Mouse (Mus musculus) c-Kit-positive CD71-positive TER-119-negative erythroid progenitor cells, embryonic 14.5 days (primary cell): ENCODE data around the gene Spata16.

Source experiments
- DNase-seq: peaks from one replicate; pipeline ENCODE4 v3.0.0-alpha.2; 2013; ENCODE audit warnings: low read depth

Gene Spata16

DNA sequence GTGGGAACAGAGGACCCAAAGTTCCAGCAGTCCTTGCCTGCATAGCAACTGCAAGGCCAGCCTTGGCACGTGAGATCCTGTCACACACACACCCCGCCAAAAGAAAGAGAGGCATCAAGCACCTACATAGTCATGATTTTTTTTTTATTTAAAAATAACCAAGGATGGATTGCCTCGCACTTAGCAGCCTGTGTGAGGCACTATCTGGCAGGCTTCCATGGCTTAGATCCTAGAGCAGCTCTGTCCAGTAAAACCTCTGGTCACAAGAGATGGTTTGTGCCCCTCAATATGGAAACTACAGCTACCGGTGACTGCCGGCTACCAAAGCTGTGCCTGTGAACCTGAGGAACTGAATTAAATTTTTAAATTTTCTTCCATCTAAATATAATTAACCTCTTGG lies 195.5 kb downstream of the Spata16 start:
- no peak for DNase-seq

DNA sequence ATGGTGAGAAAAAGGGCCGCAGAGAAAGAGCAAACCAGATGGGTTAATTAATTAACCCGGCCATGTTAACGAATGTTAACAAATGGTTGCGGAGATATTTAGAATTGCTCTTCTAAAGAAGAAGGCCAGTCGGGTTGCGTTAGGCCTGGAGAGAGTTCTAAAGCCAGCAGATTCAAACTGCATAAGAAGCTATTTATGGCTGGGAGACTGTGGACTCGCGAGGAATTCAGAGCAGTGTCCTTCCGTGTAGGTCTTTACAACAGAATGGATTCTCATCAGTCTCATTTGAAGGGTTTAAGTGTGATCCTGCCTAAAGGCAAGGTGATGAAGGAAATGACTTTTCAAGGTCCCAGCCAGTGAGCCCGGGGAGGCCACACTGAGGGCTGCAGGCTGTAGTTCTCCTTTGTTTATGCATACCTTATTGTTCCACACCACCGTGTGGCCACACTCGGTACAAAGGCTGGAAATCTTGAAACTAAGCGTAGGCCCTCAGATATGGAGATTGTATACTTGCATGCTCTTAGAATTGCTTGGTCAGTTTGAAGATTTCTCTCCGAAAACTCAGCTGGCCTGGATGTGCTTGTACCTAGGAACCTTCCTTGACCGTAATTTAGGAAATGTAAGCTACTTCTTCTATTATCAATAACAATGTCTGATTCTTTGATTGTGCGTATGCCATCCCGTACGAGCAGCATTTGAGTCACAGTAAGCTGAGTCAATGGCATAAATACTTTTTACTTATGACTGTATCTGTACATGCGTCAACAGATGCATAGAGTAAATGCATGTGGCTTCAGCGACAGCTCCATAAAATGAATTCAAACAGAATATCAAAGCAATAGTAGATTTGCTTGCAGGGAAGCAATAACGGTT lies 197.0 kb downstream of the Spata16 start:
- no peak for DNase-seq

DNA sequence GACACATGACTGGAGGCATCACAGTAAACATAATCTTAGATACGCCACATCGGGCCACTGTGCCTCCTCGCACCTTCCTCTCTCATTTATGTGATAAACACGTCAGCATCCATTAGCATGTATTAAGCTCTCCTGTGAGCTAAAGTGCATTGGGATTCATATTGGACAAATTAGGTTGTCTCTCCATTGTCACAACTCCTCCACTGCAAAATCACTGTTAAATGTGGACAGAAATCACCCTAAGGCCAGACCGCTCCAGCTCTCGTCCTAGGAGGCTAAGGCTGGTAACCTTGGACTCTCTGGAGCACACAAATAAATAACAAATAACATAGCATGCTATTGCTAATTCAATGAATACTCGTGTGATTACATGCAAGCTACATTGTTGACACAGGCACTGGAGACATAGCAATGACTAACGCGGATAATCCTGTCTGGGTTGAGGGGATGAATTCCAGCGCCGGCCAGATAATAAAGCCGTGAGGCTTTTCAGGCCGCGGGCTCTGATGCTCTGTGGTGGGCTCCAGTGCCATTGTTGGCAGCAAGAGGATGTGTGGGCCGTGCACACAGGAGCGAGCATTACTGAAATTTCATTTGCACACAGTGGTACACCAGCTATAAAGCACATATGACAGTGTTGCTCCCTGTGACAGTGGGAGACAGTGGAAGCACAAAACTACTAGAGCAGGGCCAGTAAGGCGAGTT lies 197.8 kb downstream of the Spata16 start:
- DNase-seq: no peak

DNA sequence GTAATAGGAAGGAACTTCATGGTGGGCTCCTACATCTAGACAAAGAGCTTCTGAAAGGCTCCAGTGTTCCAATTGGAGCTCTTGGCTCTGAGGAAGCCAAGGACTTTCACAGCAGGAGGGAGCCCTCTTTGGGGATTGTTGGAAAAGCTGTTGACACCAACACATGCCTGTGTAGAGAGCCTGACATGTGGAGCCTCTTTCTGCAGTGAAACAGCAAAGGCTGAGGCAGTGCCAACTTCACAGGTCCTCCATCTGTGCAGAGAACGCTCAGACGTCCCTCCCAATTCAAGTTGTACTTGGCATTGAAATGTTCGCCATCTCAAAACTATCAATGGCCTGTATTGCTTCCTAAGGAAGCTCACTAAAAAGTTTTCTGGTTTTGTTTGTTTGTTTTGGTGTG lies 207.6 kb downstream of the Spata16 start:
- DNase-seq: no peak

DNA sequence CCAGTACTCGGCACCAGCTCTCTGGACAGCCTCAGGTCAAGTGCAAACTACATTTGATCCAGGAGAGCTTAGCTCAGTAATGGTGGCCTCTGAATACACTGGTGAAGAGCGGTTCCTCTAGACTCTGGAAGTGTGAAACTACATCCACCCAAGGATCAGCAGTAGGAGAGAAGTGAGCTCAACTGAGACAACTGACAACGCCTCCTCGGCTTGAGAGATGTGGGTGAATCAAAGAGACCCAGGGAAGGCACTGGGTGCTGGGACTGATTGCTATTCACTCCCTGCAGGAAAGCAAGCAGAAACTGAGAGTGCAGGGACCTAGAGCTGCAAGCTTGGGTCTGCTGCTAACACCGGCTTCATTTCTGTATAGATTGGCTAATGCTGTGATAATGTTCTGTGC lies 210.5 kb downstream of the Spata16 start:
- DNase-seq: no peak

DNA sequence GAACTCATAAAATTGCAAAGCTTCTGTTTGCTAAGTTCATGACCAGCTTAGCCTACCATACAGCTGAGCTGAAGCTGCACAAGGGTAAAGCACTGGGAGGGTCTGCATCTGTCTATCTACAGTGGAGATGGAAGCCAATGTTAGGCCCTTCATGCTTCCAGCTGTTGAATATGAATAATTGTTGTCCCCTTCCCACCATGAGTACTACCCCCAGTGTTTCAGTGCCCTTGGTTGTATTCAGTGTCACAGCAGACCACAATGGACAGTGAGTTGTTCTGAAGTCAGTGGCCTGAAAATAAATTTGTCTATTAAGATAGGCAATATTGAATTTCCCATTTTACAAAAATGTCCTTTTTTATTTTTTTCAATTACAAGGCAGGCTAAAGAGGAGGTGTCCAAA lies 212.8 kb downstream of the Spata16 start:
- no peak for DNase-seq

DNA sequence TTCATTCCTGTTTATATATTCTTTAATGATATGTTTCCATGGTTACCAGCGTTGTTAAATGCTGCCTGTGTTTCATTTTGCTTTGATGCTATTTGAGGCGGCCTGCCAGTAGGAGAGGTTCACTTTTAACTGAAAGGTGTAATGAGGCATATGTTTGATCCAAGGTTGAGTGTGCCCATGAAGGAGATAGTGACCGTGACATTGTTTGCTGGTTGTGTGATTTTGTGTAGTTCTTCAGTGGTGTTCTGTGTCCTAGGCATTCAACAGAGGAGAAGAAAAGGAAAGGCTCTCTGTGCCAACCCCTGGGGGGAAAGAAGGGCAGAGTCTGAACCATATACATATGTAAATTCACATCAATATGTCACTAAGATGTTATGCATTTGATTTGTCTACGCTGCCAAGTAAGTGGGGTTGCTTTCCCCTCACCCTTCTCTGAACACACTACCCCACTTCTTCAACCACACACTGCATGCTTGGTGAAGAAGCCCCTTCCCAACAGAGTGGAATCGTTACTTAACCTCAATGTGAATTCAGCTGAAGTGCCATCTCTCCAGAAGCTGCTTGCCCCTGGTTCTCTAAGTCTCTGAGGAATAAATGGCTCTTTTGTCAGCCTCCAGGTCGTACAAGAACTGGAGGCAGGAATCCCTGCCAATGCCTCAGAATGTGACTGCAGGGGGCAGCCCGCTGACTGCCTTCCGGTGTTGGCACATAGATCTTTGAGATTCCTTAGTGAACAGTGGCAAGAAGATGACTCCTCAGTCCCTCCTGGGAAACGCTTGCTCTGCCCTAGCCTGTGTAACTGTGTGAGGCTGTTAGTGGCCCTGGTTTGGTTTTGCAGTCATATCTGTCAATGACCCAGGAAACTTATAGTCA lies 213.5 kb downstream of the Spata16 start:
- no peak for DNase-seq

DNA sequence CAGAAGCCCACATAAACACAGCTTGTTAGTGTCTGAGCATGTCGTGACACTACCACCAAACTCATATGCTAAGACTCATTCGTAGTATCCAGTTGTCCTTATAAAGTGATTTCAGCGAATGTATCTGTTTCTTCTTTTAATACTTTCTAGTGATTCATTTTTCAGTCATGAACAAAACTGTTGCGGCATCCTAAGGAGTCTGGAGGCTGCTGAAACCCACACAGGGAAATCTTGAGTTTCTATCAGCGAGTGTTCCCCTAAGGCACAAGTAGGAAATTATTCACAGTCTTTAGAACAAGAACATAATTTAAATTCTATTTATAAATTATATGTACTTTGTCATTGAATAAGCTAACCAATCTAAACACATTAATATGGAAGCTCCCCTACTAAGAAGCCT lies 216.1 kb downstream of the Spata16 start:
- no peak for DNase-seq

DNA sequence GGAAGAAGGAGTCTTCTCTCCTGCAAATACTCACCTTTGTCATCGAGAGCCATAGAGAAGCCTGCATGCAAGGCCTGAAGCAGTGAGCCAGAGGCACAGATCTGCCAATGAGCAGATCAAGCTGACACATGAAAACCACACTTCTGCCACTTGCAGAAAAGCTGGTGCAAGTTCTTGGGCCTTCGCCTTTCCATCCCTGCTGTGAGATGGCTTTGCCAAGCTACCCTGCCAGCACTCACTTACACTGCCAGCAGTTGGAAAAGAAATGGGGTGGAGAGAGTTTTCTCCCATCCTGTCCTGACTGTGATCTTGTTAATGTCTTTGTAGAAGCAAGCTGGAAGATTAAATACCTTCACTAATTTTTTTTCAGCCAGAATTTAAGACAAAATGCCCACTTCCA lies 237.3 kb downstream of the Spata16 start:
- no peak for DNase-seq

DNA sequence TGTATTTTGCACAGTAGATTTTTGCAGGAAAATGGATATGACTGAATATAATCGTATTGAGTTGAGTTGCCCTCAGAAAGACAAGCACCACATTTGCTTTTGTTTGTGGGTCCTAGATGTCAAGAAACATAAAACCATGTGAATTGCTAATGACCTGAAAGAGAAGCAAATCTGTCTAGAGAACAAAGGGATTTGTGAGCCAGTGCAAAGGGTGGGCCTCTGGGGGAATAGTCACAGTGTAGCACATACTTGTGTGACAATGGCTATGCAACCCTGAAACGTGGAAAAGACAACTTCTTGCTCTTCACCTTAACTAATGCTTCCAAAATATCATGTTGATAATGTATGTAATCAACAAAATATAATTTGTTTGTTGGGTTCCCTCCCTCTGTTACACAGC lies 239.9 kb downstream of the Spata16 start:
- no peak for DNase-seq

DNA sequence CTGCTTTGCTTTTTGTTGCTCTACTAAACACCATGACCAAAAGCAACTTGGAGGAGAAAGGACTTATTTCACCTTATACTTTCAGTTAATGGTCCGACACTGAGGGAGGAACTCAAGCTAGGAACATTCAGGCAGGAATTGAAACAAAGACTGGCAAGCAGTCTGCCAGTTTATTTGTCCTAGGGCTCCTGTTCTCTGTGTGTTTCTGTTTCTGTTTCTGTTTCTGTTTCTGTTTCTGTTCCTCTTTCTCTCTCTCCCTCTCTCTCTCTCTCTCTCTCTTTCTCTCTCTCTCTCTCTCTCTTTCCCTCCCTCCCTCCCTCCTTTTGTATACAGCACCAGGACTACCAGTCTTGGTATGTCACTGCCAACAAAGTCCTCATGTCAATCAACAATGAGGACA lies 279.2 kb downstream of the Spata16 start:
- DNase-seq: no peak

DNA sequence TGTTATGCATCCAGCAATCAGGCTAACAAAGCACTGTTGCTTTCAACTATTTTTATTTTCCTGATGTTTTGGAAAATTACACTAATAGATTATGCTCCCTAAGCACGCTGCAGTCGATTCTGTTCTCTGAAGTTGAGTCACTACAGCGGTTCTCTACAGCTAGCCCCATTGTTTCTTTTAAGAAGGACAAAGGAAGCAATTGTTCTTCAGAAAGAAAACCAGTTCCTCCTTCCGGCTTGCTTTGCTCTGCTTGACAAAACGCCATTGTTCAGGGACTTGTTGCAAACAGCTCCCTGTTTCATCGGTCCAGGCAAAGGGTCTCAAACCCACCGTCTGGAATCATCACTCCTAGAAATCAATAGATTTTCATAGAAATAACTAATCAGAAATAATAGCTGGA lies 283.6 kb downstream of the Spata16 start:
- no peak for DNase-seq

DNA sequence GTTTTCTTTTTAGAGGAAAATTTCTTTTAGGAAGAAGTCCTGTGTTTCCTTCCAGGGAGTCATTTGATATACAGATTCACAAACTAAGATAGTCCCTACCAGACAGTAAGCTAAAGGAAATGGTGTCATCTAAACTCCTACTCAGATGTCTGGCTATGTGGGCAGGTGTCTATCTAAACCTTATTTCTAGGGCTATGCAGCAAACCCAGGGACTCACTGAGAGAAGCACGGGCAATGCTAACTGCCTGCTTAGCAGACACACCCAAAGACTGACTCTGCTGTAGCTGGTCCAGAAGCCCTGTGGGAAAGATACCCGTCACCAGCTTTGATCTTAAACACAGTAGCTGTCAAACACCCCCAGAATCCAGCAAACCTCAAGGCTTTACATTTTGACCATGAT lies 284.2 kb downstream of the Spata16 start:
- DNase-seq: no peak

DNA sequence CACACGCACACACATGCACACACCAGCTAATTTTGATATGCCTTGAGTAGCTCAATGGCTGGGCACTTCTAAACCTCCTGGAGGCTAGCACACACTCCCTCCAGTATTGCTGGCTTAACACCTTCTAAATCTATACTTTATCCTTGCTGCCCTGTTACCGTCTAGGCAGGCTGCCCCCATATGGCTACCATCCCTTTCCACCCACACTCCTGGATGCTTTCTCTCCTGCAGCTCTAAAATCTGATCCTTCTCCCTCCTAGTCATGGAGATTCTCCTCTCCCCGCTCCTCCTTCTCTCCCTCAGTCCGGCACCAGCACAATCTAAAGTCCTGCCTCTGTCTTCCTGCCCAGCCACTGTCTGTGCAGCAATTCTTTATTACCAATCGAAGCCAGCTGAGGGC lies 286.0 kb downstream of the Spata16 start:
- no peak for DNase-seq

DNA sequence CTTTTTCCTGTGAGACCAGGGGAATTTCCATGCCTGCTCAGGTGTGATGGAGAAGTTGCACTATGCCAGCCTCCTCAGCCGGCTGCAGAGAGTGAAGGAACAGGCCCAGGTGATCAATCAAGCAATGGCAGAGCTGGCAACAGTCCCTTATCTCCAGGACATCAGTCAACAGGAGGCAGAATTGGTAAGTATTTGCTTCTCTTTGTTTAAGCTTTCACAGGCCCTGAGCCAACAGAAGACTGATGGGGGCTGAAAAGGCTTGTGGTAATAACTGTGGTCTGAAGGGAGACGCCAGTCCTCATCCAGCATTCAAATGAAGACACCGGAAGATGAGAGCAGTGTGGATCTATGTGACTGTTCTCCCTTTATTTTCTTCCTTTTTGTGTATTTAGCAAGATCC lies 286.8 kb downstream of the Spata16 start:
- no peak for DNase-seq

DNA sequence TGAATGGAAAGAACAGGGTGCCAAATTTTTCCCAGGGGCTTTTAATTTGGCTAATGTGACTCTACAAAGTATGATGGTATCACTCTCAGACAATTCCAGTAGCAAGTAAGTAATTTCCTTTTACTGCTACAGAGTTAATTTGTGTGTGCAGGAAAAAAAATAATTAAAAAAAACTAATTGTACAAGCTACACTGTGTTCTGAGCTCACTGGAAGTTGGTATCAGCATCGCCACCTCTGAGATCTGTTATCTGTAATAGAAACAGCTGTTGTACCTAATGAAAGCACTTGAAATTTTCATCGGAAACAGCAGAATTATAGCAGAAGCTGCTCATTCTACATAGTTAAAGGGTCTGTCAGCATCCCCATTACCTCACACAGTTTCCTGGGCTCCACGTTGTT lies 295.7 kb downstream of the Spata16 start:
- DNase-seq: no peak

DNA sequence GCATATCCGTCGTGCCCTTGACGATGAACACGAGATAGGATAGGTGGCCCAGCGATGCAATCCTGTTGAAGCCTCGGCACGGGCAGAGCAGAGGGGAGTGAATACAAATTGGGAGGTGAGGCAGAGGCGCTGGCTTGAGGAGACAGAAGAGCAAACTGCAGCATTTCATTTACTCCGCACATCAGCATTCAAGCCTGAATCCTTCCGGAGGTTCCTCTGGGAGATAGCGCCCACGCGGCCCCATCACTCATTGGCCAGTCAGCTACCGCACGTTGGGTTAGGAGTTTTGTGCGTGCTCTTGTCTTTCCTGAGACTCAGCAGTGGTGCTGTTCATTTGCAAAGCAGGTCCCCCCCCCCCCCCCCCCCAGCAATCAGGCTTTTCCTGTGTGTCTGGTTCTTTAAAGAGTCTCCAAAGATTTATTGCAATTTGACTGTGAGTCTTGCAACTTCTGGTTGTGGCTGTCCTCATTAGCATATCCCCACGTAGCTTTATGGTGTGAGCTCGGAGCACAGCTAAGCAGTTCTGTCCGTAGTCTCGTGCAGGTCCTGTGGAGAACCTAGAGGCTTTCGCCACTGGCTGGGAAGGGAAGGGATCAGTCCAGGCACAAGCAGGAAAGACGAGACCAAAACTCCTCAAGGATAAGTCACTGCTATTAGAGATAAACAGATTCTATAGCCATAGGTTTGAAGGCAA lies 299.6 kb downstream of the Spata16 start:
- DNase-seq: no peak

DNA sequence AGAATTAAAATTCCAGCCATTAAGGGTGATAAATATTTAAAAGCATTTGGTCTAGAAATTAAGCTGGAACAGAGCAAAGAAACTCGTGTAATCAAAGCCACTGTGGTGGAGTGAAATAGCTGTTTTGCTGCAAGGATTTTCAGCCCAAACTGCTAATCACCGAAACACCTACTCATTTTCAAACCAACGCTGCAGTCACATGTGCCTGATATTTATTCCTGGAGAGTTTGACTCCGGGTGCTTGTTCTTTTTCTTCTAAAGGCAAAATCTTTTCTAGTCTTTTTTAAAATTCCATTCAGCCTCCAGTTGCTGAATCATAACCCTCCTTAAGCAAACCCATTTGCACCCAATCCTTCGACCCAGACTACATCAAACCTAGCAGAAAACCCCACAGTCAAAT lies 329.4 kb downstream of the Spata16 start:
- no peak for DNase-seq

DNA sequence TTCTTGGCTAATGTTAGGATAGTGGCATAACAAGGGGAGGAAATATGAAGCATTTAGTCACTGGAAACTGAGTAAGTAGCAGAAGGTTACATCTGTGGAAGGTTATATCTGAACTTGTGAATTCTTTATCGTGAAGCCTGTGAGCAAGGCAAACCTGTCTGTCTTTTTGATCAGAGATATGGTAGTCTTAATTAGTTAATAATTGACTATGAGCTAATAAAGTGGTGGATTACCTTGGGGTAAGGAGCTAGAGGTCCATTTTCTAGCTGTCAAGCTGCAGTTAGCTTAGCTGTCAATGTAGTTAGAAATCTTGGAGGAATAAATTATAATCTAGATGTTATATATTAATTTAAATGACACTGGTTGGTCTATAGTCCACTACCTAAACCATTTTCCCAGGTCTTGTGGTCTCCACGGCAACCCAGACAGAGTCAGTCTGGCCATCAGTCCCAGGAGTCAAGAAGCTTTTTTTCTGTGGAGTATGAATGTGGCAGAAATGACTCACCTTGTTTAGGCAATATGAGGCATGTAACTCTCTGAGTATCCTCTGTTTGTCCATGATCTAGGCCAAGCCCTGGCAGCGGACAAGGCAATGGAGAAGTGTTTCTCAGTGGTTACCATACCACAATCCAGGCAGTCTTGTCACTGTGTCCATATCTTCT lies 331.6 kb downstream of the Spata16 start:
- no peak for DNase-seq

DNA sequence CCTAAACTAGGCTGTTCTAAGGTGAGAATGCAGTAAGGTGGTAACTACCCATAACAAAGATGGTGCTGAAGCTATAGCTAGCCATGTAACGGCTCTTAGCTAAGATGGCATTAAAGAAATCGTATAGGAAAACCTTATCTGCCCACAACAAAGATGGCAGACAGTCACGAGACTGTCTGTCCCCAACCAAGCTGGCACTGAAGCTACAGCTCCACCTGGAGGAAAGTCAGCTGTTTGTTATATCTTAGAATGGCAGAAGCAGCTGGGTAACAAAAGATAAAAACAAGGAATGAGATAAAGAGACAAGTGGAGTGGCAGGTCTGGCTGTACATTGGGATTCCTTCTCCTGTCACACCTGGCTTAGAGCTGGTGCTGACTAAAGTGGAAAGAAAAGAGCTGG lies 333.1 kb downstream of the Spata16 start:
- DNase-seq: no peak

DNA sequence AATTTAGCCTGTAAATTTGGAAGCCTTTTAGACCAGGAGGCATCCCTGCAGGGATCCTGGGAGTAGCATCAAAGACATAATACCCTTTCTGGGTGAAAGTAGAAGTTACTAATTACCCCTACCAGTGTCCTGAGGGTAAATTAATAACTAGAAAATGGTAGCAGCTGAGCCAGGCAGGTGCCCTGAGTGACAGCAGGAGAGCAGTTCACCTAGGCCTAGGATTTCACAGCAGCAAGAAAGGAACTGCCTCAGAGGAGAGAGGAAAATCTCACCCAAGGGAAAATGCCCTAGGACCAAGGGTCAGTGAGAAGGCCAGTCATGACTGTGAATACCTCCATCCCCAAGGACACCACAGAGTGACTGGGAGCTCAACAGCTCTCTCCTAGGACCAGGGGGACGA lies 333.9 kb downstream of the Spata16 start:
- no peak for DNase-seq

DNA sequence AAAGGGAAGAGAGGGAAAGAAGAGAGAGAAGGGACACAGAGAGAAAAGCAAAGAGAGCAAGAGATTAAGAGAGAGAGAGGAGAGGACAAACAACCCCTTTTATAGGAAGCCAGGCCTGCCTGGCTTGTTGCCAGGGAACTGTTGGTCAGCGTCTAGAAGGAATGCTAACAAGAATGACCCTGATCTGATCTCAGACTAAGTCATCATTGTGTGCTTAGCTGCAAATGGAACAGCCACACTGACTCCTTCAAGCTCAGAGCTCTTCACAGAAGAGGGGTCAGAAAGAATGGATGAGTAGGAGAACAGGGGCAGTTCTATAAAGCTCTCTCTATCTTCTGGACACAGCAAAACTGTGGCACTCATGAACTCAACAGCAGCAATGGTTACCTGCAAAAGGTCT lies 334.7 kb downstream of the Spata16 start:
- no peak for DNase-seq
